Mouse (Mus musculus): ENCODE measurements around the gene Zbtb20. TPM values are rescaled to one million over a fixed set of nuclear protein-coding genes. Genes with fewer than 3 reads are reported as not detected.

Zbtb20 gene
- polyA plus RNA-seq, 1 experiment: 9.6 TPM

GRCm38 (mm10) chr16:43645879-43646278, 770.2 kb downstream of the Zbtb20 start:
- TF ChIP-seq POLR2A (IDR thresholded peaks at IDR 0.05; ENCODE audit: low read depth, low read length) (no peak), CTCF (IDR thresholded peaks at IDR 0.05; ENCODE audit: extremely low read depth, insufficient read length, insufficient replicate concordance, low read depth, low read length) (no peak)
- Histone ChIP-seq H3K4me3 (ENCODE audit: low read depth, low read length) (no peak overlapping the region), H3K27me3 (ENCODE audit: control insufficient read depth, insufficient read depth, low read length) (no peaks in the 10 kb centered on the region), H3K27ac (ENCODE audit: insufficient read depth, low read depth, low read length) (no peak overlapping the region), H3K4me1 (ENCODE audit: control insufficient read depth, insufficient read depth, insufficient read length, low read length) (no peaks in the 10 kb centered on the region), H3K36me3 (ENCODE audit: control insufficient read depth, insufficient read depth, low read length) (no peaks in the 10 kb centered on the region)
- 66% methylated on average over 4 of the region's 4 CpGs for WGBS

GRCm38 (mm10) chr16:43646943-43647342, 771.3 kb downstream of the Zbtb20 start:
- TF ChIP-seq POLR2A (IDR thresholded peaks at IDR 0.05; ENCODE audit: low read depth, low read length) (no peak), CTCF (IDR thresholded peaks at IDR 0.05; ENCODE audit: extremely low read depth, insufficient read length, insufficient replicate concordance, low read depth, low read length) (no peak)
- Histone ChIP-seq H3K4me1 (ENCODE audit: control insufficient read depth, insufficient read depth, insufficient read length, low read length) (no peaks in the 10 kb centered on the region), H3K27me3 (ENCODE audit: control insufficient read depth, insufficient read depth, low read length) (no peaks in the 10 kb centered on the region), H3K4me3 (ENCODE audit: low read depth, low read length) (no peak overlapping the region), H3K27ac (ENCODE audit: insufficient read depth, low read depth, low read length) (no peak overlapping the region), H3K36me3 (ENCODE audit: control insufficient read depth, insufficient read depth, low read length) (no peaks in the 10 kb centered on the region)
- WGBS: 77% methylated on average over 3 of the region's 3 CpGs

GRCm38 (mm10) chr16:43647641-43648040, 772.0 kb downstream of the Zbtb20 start:
- Histone ChIP-seq H3K4me1 (ENCODE audit: control insufficient read depth, insufficient read depth, insufficient read length, low read length) (no peaks in the 10 kb centered on the region), H3K27ac (ENCODE audit: insufficient read depth, low read depth, low read length) (no peak overlapping the region), H3K27me3 (ENCODE audit: control insufficient read depth, insufficient read depth, low read length) (no peaks in the 10 kb centered on the region), H3K4me3 (ENCODE audit: low read depth, low read length) (no peak overlapping the region), H3K36me3 (ENCODE audit: control insufficient read depth, insufficient read depth, low read length) (no peaks in the 10 kb centered on the region)
- TF ChIP-seq CTCF (IDR thresholded peaks at IDR 0.05; ENCODE audit: extremely low read depth, insufficient read length, insufficient replicate concordance, low read depth, low read length) (no peak), POLR2A (IDR thresholded peaks at IDR 0.05; ENCODE audit: low read depth, low read length) (no peak)
- WGBS: 89% methylated on average over 1 of the region's 1 CpGs

GRCm38 (mm10) chr16:43650355-43651080, 774.8 kb downstream of the Zbtb20 start:
- Histone ChIP-seq H3K27ac (ENCODE audit: insufficient read depth, low read depth, low read length) (no peak overlapping the region), H3K4me3 (ENCODE audit: low read depth, low read length) (no peak overlapping the region), H3K27me3 (ENCODE audit: control insufficient read depth, insufficient read depth, low read length) (no peaks in the 10 kb centered on the region), H3K36me3 (ENCODE audit: control insufficient read depth, insufficient read depth, low read length) (no peaks in the 10 kb centered on the region), H3K4me1 (ENCODE audit: control insufficient read depth, insufficient read depth, insufficient read length, low read length) (no peaks in the 10 kb centered on the region)
- TF ChIP-seq POLR2A (IDR thresholded peaks at IDR 0.05; ENCODE audit: low read depth, low read length): no peak
- TF ChIP-seq CTCF (IDR thresholded peaks at IDR 0.05; ENCODE audit: extremely low read depth, insufficient read length, insufficient replicate concordance, low read depth, low read length): no peak
- 84% methylated on average over 3 of the region's 3 CpGs for WGBS

GRCm38 (mm10) chr16:43653288-43653687, 777.6 kb downstream of the Zbtb20 start:
- H3K4me3 ChIP-seq (ENCODE audit: low read depth, low read length): no peak overlapping the region
- H3K27me3 ChIP-seq (ENCODE audit: control insufficient read depth, insufficient read depth, low read length): no peaks in the 10 kb centered on the region
- 69% methylated on average over 2 of the region's 2 CpGs for WGBS
- TF ChIP-seq POLR2A (IDR thresholded peaks at IDR 0.05; ENCODE audit: low read depth, low read length): no peak
- no peak for TF ChIP-seq CTCF (IDR thresholded peaks at IDR 0.05; ENCODE audit: extremely low read depth, insufficient read length, insufficient replicate concordance, low read depth, low read length)
- H3K27ac ChIP-seq (ENCODE audit: insufficient read depth, low read depth, low read length): no peak overlapping the region
- no peaks in the 10 kb centered on the region for H3K36me3 ChIP-seq (ENCODE audit: control insufficient read depth, insufficient read depth, low read length)
- no peaks in the 10 kb centered on the region for H3K4me1 ChIP-seq (ENCODE audit: control insufficient read depth, insufficient read depth, insufficient read length, low read length)

GRCm38 (mm10) chr16:43654269-43654668, 778.6 kb downstream of the Zbtb20 start:
- Histone ChIP-seq H3K4me1 (ENCODE audit: control insufficient read depth, insufficient read depth, insufficient read length, low read length) (no peaks in the 10 kb centered on the region), H3K27me3 (ENCODE audit: control insufficient read depth, insufficient read depth, low read length) (no peaks in the 10 kb centered on the region), H3K27ac (ENCODE audit: insufficient read depth, low read depth, low read length) (no peak overlapping the region), H3K36me3 (ENCODE audit: control insufficient read depth, insufficient read depth, low read length) (no peaks in the 10 kb centered on the region), H3K4me3 (ENCODE audit: low read depth, low read length) (no peak overlapping the region)
- 82% methylated on average over 3 of the region's 3 CpGs for WGBS
- TF ChIP-seq CTCF (IDR thresholded peaks at IDR 0.05; ENCODE audit: extremely low read depth, insufficient read length, insufficient replicate concordance, low read depth, low read length) (no peak), POLR2A (IDR thresholded peaks at IDR 0.05; ENCODE audit: low read depth, low read length) (no peak)

- TF ChIP-seq CTCF (IDR thresholded peaks at IDR 0.05; ENCODE audit: extremely low read depth, insufficient read length, insufficient replicate concordance, low read depth, low read length): no peak
- TF ChIP-seq POLR2A (IDR thresholded peaks at IDR 0.05; ENCODE audit: low read depth, low read length): no peak
- H3K4me1 ChIP-seq (ENCODE audit: control insufficient read depth, insufficient read depth, insufficient read length, low read length): no peaks in the 10 kb centered on the region
- WGBS: 74% methylated on average over 6 of the region's 6 CpGs
- no peak overlapping the region for H3K27ac ChIP-seq (ENCODE audit: insufficient read depth, low read depth, low read length)
- H3K27me3 ChIP-seq (ENCODE audit: control insufficient read depth, insufficient read depth, low read length): no peaks in the 10 kb centered on the region
- no peak overlapping the region for H3K4me3 ChIP-seq (ENCODE audit: low read depth, low read length)
- no peaks in the 10 kb centered on the region for H3K36me3 ChIP-seq (ENCODE audit: control insufficient read depth, insufficient read depth, low read length)
These were observed 779.6 kb downstream of the Zbtb20 start for GRCm38 (mm10) chr16:43655183-43655787.

Data from small intestine, adult 2 months (tissue).